Mouse (Mus musculus) ES-E14 (cell line): ENCODE data around the gene Ptpn22. TPM values are rescaled to one million over a fixed set of nuclear protein-coding genes. Genes with fewer than 3 reads are reported as not detected.
A peak's percentile ranks its signal among the peaks of the same experiment; 100 is the strongest.

Experiments used
- DNase-seq: peaks from one replicate; pipeline ENCODE4 v3.0.0-alpha.2; 2013; ENCODE audit warnings: low read depth, low spot score
- H3K27ac ChIP-seq: 2 replicates; pipeline ENCODE4 v1.5.1; 2012; ENCODE audit warnings: low read depth, mild to moderate bottlenecking, low read length, moderate library complexity, mixed read lengths; ENCODE audit not compliant: poor library complexity, insufficient read depth, severe bottlenecking
- H3K36me3 ChIP-seq: 2 replicates; pipeline ENCODE4 v1.6.1; 2012; ENCODE audit warnings: mild to moderate bottlenecking, low read length, moderate library complexity, mixed read lengths; ENCODE audit not compliant: control insufficient read depth, poor library complexity, insufficient read depth, severe bottlenecking
- H3K4me1 ChIP-seq, 2 experiments: fragments of 150-350 bp in 1 of 2; sonication (generic) in 1 of 2; 2 replicates each; pipeline ENCODE4 v1.6.1; 2012; ENCODE audit warnings: low read length in 2 of 2, mild to moderate bottlenecking in 1 of 2, mixed read lengths in 1 of 2; ENCODE audit not compliant: control insufficient read depth in 2 of 2, insufficient read depth in 2 of 2, poor library complexity in 1 of 2
- H3K4me3 ChIP-seq, 2 experiments: fragments of 150-350 bp in 1 of 2; sonication (generic) in 1 of 2; 2 replicates each; pipeline ENCODE4 v1.5.1; 2012; ENCODE audit warnings: low read length in 2 of 2, low read depth in 1 of 2, mild to moderate bottlenecking in 1 of 2, mixed read lengths in 1 of 2; ENCODE audit not compliant: insufficient read depth in 1 of 2, poor library complexity in 1 of 2, severe bottlenecking in 1 of 2
- H3K9ac ChIP-seq: 2 replicates; pipeline ENCODE4 v1.6.1; 2012; ENCODE audit warnings: low read depth, mild to moderate bottlenecking, low read length, mixed read lengths; ENCODE audit not compliant: poor library complexity, insufficient read depth, severe bottlenecking
- H3K9me3 ChIP-seq: fragments of 150-350 bp; sonication (generic); 2 replicates; pipeline ENCODE4 v1.6.1; 2012; ENCODE audit warnings: low read depth, mild to moderate bottlenecking, low read length; ENCODE audit not compliant: control insufficient read depth, insufficient read depth
- CHD2 ChIP-seq: IDR thresholded peaks from 2 replicates; pipeline ENCODE4 v1.6.1; 2014; ENCODE audit warnings: mild to moderate bottlenecking, low read depth, low read length, inconsistent platforms
- HCFC1 ChIP-seq: IDR thresholded peaks from 2 replicates; pipeline ENCODE4 v1.6.1; 2012; ENCODE audit warnings: low read length, inconsistent platforms, borderline replicate concordance; ENCODE audit not compliant: insufficient read depth
- MAFK ChIP-seq: IDR thresholded peaks from 2 replicates; pipeline ENCODE4 v1.6.1; 2014; ENCODE audit warnings: mild to moderate bottlenecking, low read depth, low read length, inconsistent platforms; ENCODE audit not compliant: insufficient read depth
- ZC3H11A ChIP-seq: IDR thresholded peaks from 2 replicates; pipeline ENCODE4 v1.6.1; 2012; ENCODE audit warnings: low read depth, mild to moderate bottlenecking, inconsistent platforms, low read length, borderline replicate concordance
- ZNF384 ChIP-seq: IDR thresholded peaks from 2 replicates; pipeline ENCODE4 v1.6.1; 2012; ENCODE audit warnings: low read depth, low read length, inconsistent platforms
- in situ Hi-C, 2 experiments: fragments of 600-800 bp; cut with MboI; formaldehyde crosslinking; loops; one replicate each; pipeline ENCODE4 v1.15.1; 2025; ENCODE audit warnings: low sequenced_read_pairs in 2 of 2, inconsistent platforms in 1 of 2; ENCODE audit not compliant: unreplicated experiment in 2 of 2
- total RNA-seq: library from RNA; depleted of rRNA; stranded (reverse); fragments of 300-350 nt; gene quantifications from 2 replicates; pipeline ENCODE4 v1.2.3, GENCODE M21; 2012

The Ptpn22 gene
- total RNA-seq, 1 experiment: 0.22 TPM

DNA sequence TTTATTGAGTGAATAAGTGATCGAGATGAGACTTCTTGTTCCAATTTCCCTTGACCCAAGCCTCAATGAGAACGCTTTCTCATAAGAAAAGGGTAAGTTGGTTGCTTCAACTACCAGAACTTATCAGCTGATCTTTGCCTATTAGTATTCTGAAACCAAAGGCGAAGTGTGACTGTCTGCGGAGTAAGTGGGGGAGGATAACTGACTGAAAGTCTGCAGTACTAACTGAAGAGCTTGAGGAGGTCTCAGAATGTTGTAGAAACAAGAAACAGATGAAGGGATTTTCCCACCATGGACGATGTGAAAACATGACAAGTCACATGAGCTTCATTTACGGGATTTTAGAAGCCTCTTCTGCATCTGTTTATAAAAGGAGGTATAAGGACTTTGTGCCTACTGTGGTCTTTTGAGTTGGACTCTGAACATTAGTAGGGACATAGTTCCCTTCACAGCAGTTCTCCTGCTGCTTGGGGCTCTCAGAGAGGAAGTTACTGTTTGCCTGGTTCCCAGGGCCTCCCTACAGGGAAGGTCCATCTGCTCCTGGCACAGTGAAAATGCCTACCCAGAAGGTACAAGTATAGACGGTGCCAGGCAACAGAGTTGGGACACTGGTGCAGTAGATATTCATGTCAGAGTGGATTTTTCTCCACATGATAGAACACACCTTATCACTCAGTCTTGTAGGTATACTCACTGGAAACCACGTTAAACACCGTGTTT lies 8.8 kb upstream of the Ptpn22 start:
- in situ Hi-C loops: no loop called here
- Histone ChIP-seq H3K9me3 (no peaks in the 10 kb centered on the region), H3K4me1 (peaks cover 0 to 3% of the 10 kb centered on the region in 2 experiments; a peak in 2 of 4 replicates), H3K27ac (no peak overlapping the region), H3K9ac (no peak overlapping the region), H3K36me3 (no peaks in the 10 kb centered on the region), H3K4me3 (no peak overlapping the region)
- no peak; the same call in 1 of the 2 replicates for TF ChIP-seq CHD2
- no peak for TF ChIP-seq ZNF384
- TF ChIP-seq HCFC1: no peak
- no peak for TF ChIP-seq MAFK
- TF ChIP-seq ZC3H11A: no peak
- peak; percentile 46 for DNase-seq

DNA sequence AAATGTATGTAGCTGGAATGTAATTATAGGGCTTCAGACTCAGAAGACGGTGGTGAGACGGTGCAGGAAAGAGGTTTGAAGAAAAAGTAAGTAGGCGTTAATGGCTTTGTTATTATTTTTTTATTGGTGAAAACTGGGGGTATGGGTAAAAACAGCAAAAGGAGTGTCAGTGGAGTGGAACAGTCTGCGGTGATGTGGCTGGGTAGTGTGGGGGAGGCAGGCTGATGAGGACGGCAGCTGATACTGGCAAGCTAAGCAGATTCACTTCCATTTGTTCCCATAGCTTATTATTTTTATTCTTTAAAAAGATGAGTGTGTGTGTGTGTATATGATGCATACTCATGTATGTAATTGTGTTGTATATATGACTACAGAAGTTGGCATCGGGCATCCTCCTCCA lies 8.1 kb upstream of the Ptpn22 start:
- no peak overlapping the region for H3K27ac ChIP-seq
- no peaks in the 10 kb centered on the region for H3K36me3 ChIP-seq
- peaks cover 0 to 3% of the 10 kb centered on the region in 2 experiments; a peak in 2 of 4 replicates for H3K4me1 ChIP-seq
- TF ChIP-seq ZC3H11A (no peak), HCFC1 (no peak)
- H3K9ac ChIP-seq: no peak overlapping the region
- in situ Hi-C loops: no loop called here
- no peaks in the 10 kb centered on the region for H3K9me3 ChIP-seq
- H3K4me3 ChIP-seq: no peak overlapping the region
- DNase-seq: no peak

DNA sequence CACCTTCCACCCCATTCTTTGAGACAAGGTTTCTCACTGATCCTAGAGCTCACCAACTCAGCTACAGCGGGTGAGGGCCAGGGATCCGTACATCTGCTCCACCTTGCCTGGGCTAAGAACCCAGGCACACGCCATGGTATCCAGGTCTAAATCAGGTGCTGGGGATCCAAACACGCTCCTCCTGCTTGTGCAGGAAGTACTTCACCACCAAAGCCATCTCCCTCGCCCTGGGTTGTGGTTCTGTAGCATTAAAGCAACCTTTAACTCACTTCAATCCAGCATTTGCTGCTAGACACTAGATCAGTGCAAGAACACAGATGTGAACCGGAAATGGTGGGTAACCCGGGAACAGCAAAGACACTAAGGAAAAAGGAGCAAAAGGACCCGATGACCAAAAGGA lies 7.7 kb upstream of the Ptpn22 start:
- H3K9me3 ChIP-seq: no peaks in the 10 kb centered on the region
- H3K36me3 ChIP-seq: no peaks in the 10 kb centered on the region
- TF ChIP-seq ZNF384 (no peak), CHD2 (no peak), MAFK (no peak), ZC3H11A (no peak), HCFC1 (no peak)
- no peak overlapping the region for H3K27ac ChIP-seq
- DNase-seq: no peak
- H3K4me1 ChIP-seq: peaks cover 0 to 3% of the 10 kb centered on the region in 2 experiments; a peak in 2 of 4 replicates
- no peak overlapping the region for H3K4me3 ChIP-seq
- in situ Hi-C loops: no loop called here
- no peak overlapping the region for H3K9ac ChIP-seq

DNA sequence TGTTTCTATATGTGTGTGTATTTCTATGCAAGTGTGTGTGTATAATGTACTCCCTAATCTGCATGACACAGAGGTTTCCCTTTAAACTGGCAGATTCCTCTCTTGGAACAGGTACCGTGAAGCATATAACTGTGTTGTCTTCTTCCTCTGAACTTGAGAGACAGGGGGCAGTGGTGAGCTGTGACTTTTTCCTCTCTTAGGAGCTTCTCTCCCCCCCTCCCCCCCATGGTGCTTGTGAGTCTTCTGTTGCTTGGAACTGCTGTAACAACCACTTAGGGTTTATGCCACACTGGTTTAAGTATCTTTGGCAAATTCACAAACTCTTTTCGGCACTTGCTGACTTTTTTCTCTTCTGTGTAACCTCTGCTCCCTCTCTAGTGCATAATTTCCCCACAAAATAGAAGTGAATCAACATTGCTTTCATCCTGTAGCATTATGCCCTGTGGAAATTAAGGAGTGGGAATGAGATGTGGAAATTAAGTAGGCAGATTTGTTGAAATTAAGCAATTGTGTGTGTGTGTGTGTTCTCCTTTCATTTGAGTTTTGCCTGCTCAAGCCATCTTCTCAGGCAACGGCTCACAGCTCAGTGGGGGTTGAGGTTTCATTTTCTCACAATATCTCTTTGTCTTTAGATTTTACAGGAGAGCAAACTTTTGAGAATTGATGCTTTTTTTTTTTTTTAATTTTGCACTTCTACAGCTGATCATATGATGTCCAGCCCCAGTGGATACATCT lies 6.9 kb upstream of the Ptpn22 start:
- Histone ChIP-seq H3K9ac (no peak overlapping the region), H3K27ac (no peak overlapping the region), H3K4me1 (peaks cover 0 to 3% of the 10 kb centered on the region in 2 experiments; a peak in 2 of 4 replicates), H3K9me3 (no peaks in the 10 kb centered on the region), H3K36me3 (no peaks in the 10 kb centered on the region), H3K4me3 (no peak overlapping the region)
- in situ Hi-C loops: no loop called here
- TF ChIP-seq MAFK (no peak), HCFC1 (no peak), ZC3H11A (no peak), ZNF384 (no peak), CHD2 (no peak)
- DNase-seq: peak; percentile 81
